In the genomic region with DNA sequence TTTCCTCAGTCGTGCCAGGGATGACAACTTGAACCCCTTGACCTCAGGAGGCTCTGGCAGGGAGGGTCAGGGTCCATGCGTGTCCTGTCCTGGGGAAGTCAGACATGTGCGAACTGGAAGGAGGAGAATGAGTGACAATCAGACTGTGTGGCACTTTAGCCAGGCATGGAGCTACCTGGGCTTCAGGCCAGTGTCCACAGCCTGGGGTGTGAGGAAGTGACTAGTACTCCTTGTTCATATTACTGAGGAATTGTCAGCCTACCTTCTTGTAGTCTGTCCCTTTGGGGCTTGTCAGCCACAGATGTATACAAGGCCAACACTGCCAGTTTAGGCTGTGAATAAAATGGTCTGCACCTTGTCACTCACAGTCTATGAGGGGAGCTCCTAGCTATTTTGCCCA, we compare ENCODE assay signal across 29 mouse cellular contexts. TPM values are rescaled to one million over a fixed set of nuclear protein-coding genes. Genes with fewer than 3 reads are reported as not detected.
"Had no signal": no experiment of that assay in that cellular context is flagged by ENCODE, and none has a peak within 500 bp of the region (broad histone marks: within the 10 kb centered on the region; RNA-seq: fewer than 3 reads in every experiment).

No protein-coding gene starts in this region.

- ATAC-seq: intestine, embryonic 16.5 days; liver, postnatal 0 days had no signal

- H3K4me1 ChIP-seq: heart, embryonic 13.5 days; heart, embryonic 15.5 days; kidney, embryonic 15.5 days; limb, embryonic 13.5 days; limb, embryonic 15.5 days; liver, embryonic 13.5 days; liver, embryonic 15.5 days had no signal

- H3K27me3 ChIP-seq: heart, embryonic 13.5 days; heart, embryonic 15.5 days; kidney, embryonic 15.5 days; limb, embryonic 13.5 days; limb, embryonic 15.5 days; liver, embryonic 13.5 days; liver, embryonic 15.5 days had no signal

- H3K27ac ChIP-seq: heart, adult 2 months; heart, embryonic 13.5 days; heart, embryonic 15.5 days; hindbrain, embryonic 13.5 days; hindbrain, embryonic 15.5 days; hindbrain, postnatal 0 days; kidney, embryonic 15.5 days; kidney, postnatal 0 days; limb, embryonic 13.5 days; limb, embryonic 15.5 days; liver, embryonic 13.5 days; liver, embryonic 15.5 days had no signal

- H3K9me3 ChIP-seq: heart, embryonic 13.5 days; heart, embryonic 15.5 days; hindbrain, embryonic 13.5 days; hindbrain, embryonic 15.5 days; kidney, embryonic 15.5 days; limb, embryonic 13.5 days; limb, embryonic 15.5 days; liver, embryonic 13.5 days; liver, embryonic 15.5 days had no signal

- H3K4me3 ChIP-seq: heart, adult 2 months; heart, embryonic 13.5 days; heart, embryonic 15.5 days; hindbrain, embryonic 13.5 days; hindbrain, embryonic 15.5 days; kidney, embryonic 15.5 days; limb, embryonic 13.5 days; limb, embryonic 15.5 days; liver, embryonic 13.5 days; liver, embryonic 15.5 days had no signal

- DNase-seq: gastrocnemius, postnatal 14 days; gastrocnemius, postnatal 36 days; heart, adult 11 months; heart, adult 2 months; heart, postnatal 14 days; heart, postnatal 36 days; kidney, adult 11 months; kidney, adult 2 months; kidney, adult 9 months; kidney, postnatal 14 days; kidney, postnatal 36 days; layer of hippocampus, adult 9-11 months; layer of hippocampus, postnatal 36 days; left cerebral cortex, postnatal 4 days; liver, embryonic 13.5 days; liver, postnatal 0 days had no signal

- H3K4me2 ChIP-seq: heart, embryonic 11.5 days; heart, embryonic 13.5 days; heart, embryonic 15.5 days; hindbrain, embryonic 13.5 days; hindbrain, embryonic 15.5 days; kidney, embryonic 15.5 days; limb, embryonic 13.5 days; limb, embryonic 15.5 days; liver, embryonic 13.5 days; liver, embryonic 15.5 days had no signal

- H3K36me3 ChIP-seq: heart, embryonic 13.5 days; heart, embryonic 15.5 days; kidney, embryonic 15.5 days; limb, embryonic 13.5 days; limb, embryonic 15.5 days; liver, embryonic 13.5 days; liver, embryonic 15.5 days had no signal

- H3K9ac ChIP-seq: heart, embryonic 13.5 days; heart, embryonic 15.5 days; hindbrain, embryonic 13.5 days; hindbrain, embryonic 15.5 days; kidney, embryonic 15.5 days; limb, embryonic 15.5 days; liver, embryonic 13.5 days; liver, embryonic 15.5 days; liver, postnatal 0 days had no signal

RNA-seq across cellular contexts. Expression of gene Igsf9b, which starts 24.4 kb away (rescaled TPM):
- polyA plus RNA-seq: liver, adult 2 months had no signal
